ENCODE assay signal across 10 mouse cellular contexts in genomic region chr1:74313049-74313692, GRCm38 (mm10). TPM values are rescaled to one million over a fixed set of nuclear protein-coding genes. Genes with fewer than 3 reads are reported as not detected.
DNase-seq lines count a peak whose midpoint lies in the region; ATAC-seq and TF ChIP-seq lines count a peak whose summit lies in the region.
"Had no signal": no experiment of that assay in that cellular context is flagged by ENCODE, and none has a peak within 500 bp of the region (broad histone marks: within the 10 kb centered on the region; RNA-seq: fewer than 3 reads in every experiment).

No protein-coding gene starts in this region.

- no peaks in the 10 kb centered on the region for H3K9me3 ChIP-seq in heart, embryonic 11.5 days (replicated peaks; ENCODE audit: control insufficient read depth, low read length)
- H3K9me3 ChIP-seq in liver, postnatal 0 days (ENCODE audit: low read length), result no peaks in the 10 kb centered on the region
- no peaks in the 10 kb centered on the region for H3K9me3 ChIP-seq in neural tube, embryonic 14.5 days (ENCODE audit: control insufficient read depth, low read length)
- H3K9me3 ChIP-seq: embryonic facial prominence, embryonic 13.5 days had no signal

- 1% methylated on average over 3 of the region's 3 CpGs for WGBS in heart, embryonic 11.5 days (ENCODE audit: insufficient replicate concordance)
- WGBS in liver, postnatal 0 days (ENCODE audit: insufficient replicate concordance), result 0% methylated on average over 3 of the region's 3 CpGs
- 6% methylated on average over 3 of the region's 3 CpGs for WGBS in neural tube, embryonic 14.5 days

- peaks cover 10% of the 10 kb centered on the region for H3K4me1 ChIP-seq in heart, embryonic 11.5 days (ENCODE audit: control insufficient read depth, insufficient read depth, low read length)
- peaks cover 2% of the 10 kb centered on the region; the same call in 1 of the 2 replicates for H3K4me1 ChIP-seq in liver, postnatal 0 days (ENCODE audit: insufficient read depth)
- H3K4me1 ChIP-seq in neural tube, embryonic 14.5 days (ENCODE audit: control insufficient read depth, insufficient read depth, low read length), result no peaks in the 10 kb centered on the region

- H3K27ac ChIP-seq in heart, embryonic 11.5 days (ENCODE audit: low read depth, low read length), result 0 out of 2 replicates have a peak overlapping the region, but pooled peaks have one; percentile 29
- H3K27ac ChIP-seq in liver, postnatal 0 days (ENCODE audit: low read depth), result no peak overlapping the region
- H3K27ac ChIP-seq in neural tube, embryonic 14.5 days (ENCODE audit: low read depth, low read length), result no peak overlapping the region
- H3K27ac ChIP-seq: embryonic facial prominence, embryonic 13.5 days had no signal

- H3K4me3 ChIP-seq in heart, embryonic 11.5 days (ENCODE audit: low read depth, low read length), result no peak overlapping the region
- H3K4me3 ChIP-seq in liver, postnatal 0 days (ENCODE audit: low read depth, low read length), result no peak overlapping the region
- no peak overlapping the region for H3K4me3 ChIP-seq in neural tube, embryonic 14.5 days (ENCODE audit: low read depth, low read length)
- H3K4me3 ChIP-seq: embryonic facial prominence, embryonic 13.5 days; myocyte had no signal

- H3K4me2 ChIP-seq in heart, embryonic 11.5 days, result no peak overlapping the region
- H3K4me2 ChIP-seq in liver, postnatal 0 days (ENCODE audit: low read depth, low read length), result no peak overlapping the region
- no peak overlapping the region for H3K4me2 ChIP-seq in neural tube, embryonic 14.5 days (ENCODE audit: low read depth, low read length)
- H3K4me2 ChIP-seq: embryonic facial prominence, embryonic 13.5 days had no signal

- no peak for ATAC-seq in heart, embryonic 11.5 days (replicated peaks; ENCODE audit: insufficient number of reproducible peaks, low FRiP score, low TSS enrichment)
- peak; percentile 40; the same call in 1 of the 2 replicates for ATAC-seq in liver, postnatal 0 days
- ATAC-seq in neural tube, embryonic 14.5 days (ENCODE audit: low read depth), result peak; percentile 65; the same call in 1 of the 2 replicates

- DNase-seq in urinary bladder, postnatal 14 days (ENCODE audit: low spot score), result peak; percentile 74
- DNase-seq in urinary bladder, adult 18-20 months (ENCODE audit: low spot score in 2 of 2), result no peak
- DNase-seq in cerebellum, postnatal 14 days, result peak; percentile 83 to 84
- peak; percentile 80 for DNase-seq in kidney, postnatal 10 days
- peak; percentile 59 for DNase-seq in liver, postnatal 0 days
- no peak for DNase-seq in ovary, adult 18-20 months (ENCODE audit: low spot score)

- peak; percentile 96 for TF ChIP-seq CTCF in liver, postnatal 0 days (IDR thresholded peaks at IDR 0.05; ENCODE audit: low read depth)

- H3K9ac ChIP-seq in heart, embryonic 11.5 days (ENCODE audit: low read depth, low read length), result no peak overlapping the region
- no peak overlapping the region for H3K9ac ChIP-seq in liver, postnatal 0 days (replicated peaks)
- no peak overlapping the region for H3K9ac ChIP-seq in neural tube, embryonic 14.5 days (replicated peaks; ENCODE audit: low read depth, low read length)
- H3K9ac ChIP-seq: embryonic facial prominence, embryonic 13.5 days had no signal

- TF ChIP-seq EP300 in liver, postnatal 0 days (IDR thresholded peaks at IDR 0.05; ENCODE audit: low read depth), result no peak

- no peaks in the 10 kb centered on the region for H3K36me3 ChIP-seq in heart, embryonic 11.5 days (ENCODE audit: control insufficient read depth, insufficient read depth, low read length)
- no peaks in the 10 kb centered on the region for H3K36me3 ChIP-seq in liver, postnatal 0 days (replicated peaks; ENCODE audit: insufficient read depth, low read length)
- no peaks in the 10 kb centered on the region for H3K36me3 ChIP-seq in neural tube, embryonic 14.5 days (ENCODE audit: control insufficient read depth, insufficient read depth, low read length)
- H3K36me3 ChIP-seq: embryonic facial prominence, embryonic 13.5 days had no signal

- H3K27me3 ChIP-seq in heart, embryonic 11.5 days (ENCODE audit: control insufficient read depth, insufficient read depth, low read length), result no peaks in the 10 kb centered on the region
- H3K27me3 ChIP-seq in liver, postnatal 0 days (ENCODE audit: insufficient read depth, low read length), result no peaks in the 10 kb centered on the region
- no peaks in the 10 kb centered on the region for H3K27me3 ChIP-seq in neural tube, embryonic 14.5 days (ENCODE audit: control insufficient read depth, insufficient read depth, low read length)
- H3K27me3 ChIP-seq: embryonic facial prominence, embryonic 13.5 days had no signal

RNA-seq across cellular contexts. Expression of gene Tmbim1, which starts 7.7 kb away (rescaled TPM):
- polyA plus RNA-seq in heart, embryonic 11.5 days (2014; fragmentation: Nextera tagmentation; extraction: Ambion mirVana), result 29.2 and 37.1 TPM in 2 replicates
- 18.5 and 18.7 TPM in 2 replicates for polyA plus RNA-seq in liver, postnatal 0 days (2015; fragmentation: Nextera tagmentation; extraction: Ambion mirVana)
- polyA plus RNA-seq in neural tube, embryonic 14.5 days (2014; fragmentation: Nextera tagmentation; extraction: Ambion mirVana), result 7.3 and 7.5 TPM in 2 replicates

RNA-seq across cellular contexts. Expression of gene Pnkd, which starts 28.4 kb away (rescaled TPM):
- 225 and 231 TPM in 2 replicates for polyA plus RNA-seq in heart, embryonic 11.5 days (2014; fragmentation: Nextera tagmentation; extraction: Ambion mirVana)
- 46.7 and 50.0 TPM in 2 replicates for polyA plus RNA-seq in liver, postnatal 0 days (2015; fragmentation: Nextera tagmentation; extraction: Ambion mirVana)
- polyA plus RNA-seq in neural tube, embryonic 14.5 days (2014; fragmentation: Nextera tagmentation; extraction: Ambion mirVana), result 137 and 145 TPM in 2 replicates

RNA-seq across cellular contexts. Expression of gene Aamp, which starts 28.6 kb away (rescaled TPM):
- 173 and 193 TPM in 2 replicates for polyA plus RNA-seq in heart, embryonic 11.5 days (2014; fragmentation: Nextera tagmentation; extraction: Ambion mirVana)
- 105 and 109 TPM in 2 replicates for polyA plus RNA-seq in liver, postnatal 0 days (2015; fragmentation: Nextera tagmentation; extraction: Ambion mirVana)
- polyA plus RNA-seq in neural tube, embryonic 14.5 days (2014; fragmentation: Nextera tagmentation; extraction: Ambion mirVana), result 188 and 204 TPM in 2 replicates

RNA-seq across cellular contexts. Expression of gene Gpbar1, which starts 34.8 kb away (rescaled TPM):
- 0.83 and 1.0 TPM in 2 replicates for polyA plus RNA-seq in heart, embryonic 11.5 days (2014; fragmentation: Nextera tagmentation; extraction: Ambion mirVana)
- 0.20 and 0.22 TPM in 2 replicates for polyA plus RNA-seq in liver, postnatal 0 days (2015; fragmentation: Nextera tagmentation; extraction: Ambion mirVana)
- not detected in 2 replicates for polyA plus RNA-seq in neural tube, embryonic 14.5 days (2014; fragmentation: Nextera tagmentation; extraction: Ambion mirVana)

RNA-seq across cellular contexts. Expression of gene Catip, which starts 48.7 kb away (rescaled TPM):
- polyA plus RNA-seq in heart, embryonic 11.5 days (2014; fragmentation: Nextera tagmentation; extraction: Ambion mirVana), result 0.17 and 0.59 TPM in 2 replicates
- 0.11 TPM in 1 of 2 replicates, not detected in the other for polyA plus RNA-seq in liver, postnatal 0 days (2015; fragmentation: Nextera tagmentation; extraction: Ambion mirVana)
- polyA plus RNA-seq in neural tube, embryonic 14.5 days (2014; fragmentation: Nextera tagmentation; extraction: Ambion mirVana), result 0.86 and 1.1 TPM in 2 replicates

Comparison
In these comparisons a context has a peak if more than half of its experiments do, and no peak if none do; other contexts are left out.
1. DNase-seq: peak in urinary bladder, postnatal 14 days (single experiment), cerebellum, postnatal 14 days (2 of 2), kidney, postnatal 10 days (single experiment) and liver, postnatal 0 days (single experiment); none in urinary bladder, adult 18-20 months (0 of 2) and ovary, adult 18-20 months (single experiment).